Mouse (Mus musculus): ENCODE data around the gene Pacsin2. TPM values are rescaled to one million over a fixed set of nuclear protein-coding genes. Genes with fewer than 3 reads are reported as not detected.

The Pacsin2 gene
- polyA plus RNA-seq, 1 experiment: 94.9 TPM

DNA sequence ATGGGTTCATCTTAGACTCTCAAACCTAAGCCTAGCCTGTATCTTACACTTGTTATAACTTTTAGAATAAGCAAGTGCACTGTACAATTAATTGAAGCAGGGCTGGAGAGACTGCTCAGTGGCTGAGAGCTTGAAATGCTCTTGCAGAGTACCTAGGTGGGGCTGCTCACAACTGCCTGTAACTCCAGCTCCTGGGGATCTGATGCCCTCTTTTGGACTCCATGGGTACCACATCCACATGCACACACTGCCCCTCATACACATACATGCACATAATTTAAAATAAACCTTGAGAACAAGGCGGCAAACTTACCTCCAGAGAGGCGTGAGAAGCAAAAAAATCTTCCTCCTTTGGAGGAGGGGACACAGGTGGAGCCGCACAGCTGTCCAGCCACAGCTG, 132.0 kb downstream of the Pacsin2 start:
- no peak for TF ChIP-seq POLR2A (IDR thresholded peaks at IDR 0.05; ENCODE audit: borderline replicate concordance, insufficient read depth, low read length)
- TF ChIP-seq CTCF (IDR thresholded peaks at IDR 0.05; ENCODE audit: borderline replicate concordance, insufficient read depth, low read depth, low read length): peak; percentile 23; the same call in 1 of the 2 replicates
- WGBS: 89% methylated on average over 3 of the region's 3 CpGs

DNA sequence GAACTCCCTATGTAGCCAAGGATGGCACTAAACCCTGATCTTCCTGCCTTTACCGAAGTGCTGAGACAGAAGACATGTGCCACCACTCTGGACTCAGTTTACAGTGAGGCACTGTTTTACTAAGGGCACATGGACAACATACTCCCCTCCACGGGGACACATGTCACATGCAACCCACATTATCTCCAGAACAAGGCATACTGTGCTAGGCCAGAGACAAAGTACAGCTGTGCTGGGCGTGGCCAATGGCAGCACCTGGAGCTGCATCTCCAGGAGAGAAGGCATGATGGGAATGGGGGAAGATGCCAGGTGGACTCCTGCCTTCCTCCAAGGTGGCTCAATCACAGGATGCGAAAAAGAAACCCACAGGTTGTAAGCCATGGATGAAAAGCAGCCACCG, 135.5 kb downstream of the Pacsin2 start:
- WGBS: 88% methylated on average over 5 of the region's 5 CpGs
- H3K4me3 ChIP-seq (replicated peaks; ENCODE audit: insufficient read depth, low read depth, low read length): no peak overlapping the region
- DNase-seq: no peak
- H3K4me1 ChIP-seq (ENCODE audit: control insufficient read depth, insufficient read depth, low read length): no peaks in the 10 kb centered on the region
- H3K27me3 ChIP-seq (ENCODE audit: control insufficient read depth, insufficient read depth, low read length): no peaks in the 10 kb centered on the region
- TF ChIP-seq CTCF (IDR thresholded peaks at IDR 0.05; ENCODE audit: borderline replicate concordance, insufficient read depth, low read depth, low read length) (no peak), POLR2A (IDR thresholded peaks at IDR 0.05; ENCODE audit: borderline replicate concordance, insufficient read depth, low read length) (no peak)
- no peak overlapping the region for H3K27ac ChIP-seq (ENCODE audit: insufficient read depth, low read length)

More for the DNA sequence above, 132.0 kb downstream of the Pacsin2 start:
- Histone ChIP-seq H3K4me3 (replicated peaks; ENCODE audit: insufficient read depth, low read depth, low read length) (no peak overlapping the region), H3K27ac (ENCODE audit: insufficient read depth, low read length) (no peak overlapping the region), H3K4me1 (ENCODE audit: control insufficient read depth, insufficient read depth, low read length) (no peaks in the 10 kb centered on the region), H3K27me3 (ENCODE audit: control insufficient read depth, insufficient read depth, low read length) (no peaks in the 10 kb centered on the region)
- no peak for DNase-seq

Other genes with a start within 250 kb of the Pacsin2 start
- gene A4galt, start 212.8 kb downstream of the Pacsin2 start, polyA plus RNA-seq (2012; rRNA removed): 3.7 and 5.0 TPM in 2 replicates
- gene Arfgap3, start 114.4 kb downstream of the Pacsin2 start, polyA plus RNA-seq (2012; rRNA removed): 19.9 and 21.5 TPM in 2 replicates
- 33.9 and 36.8 TPM in 2 replicates for gene Ttll1, start 46.3 kb upstream of the Pacsin2 start, polyA plus RNA-seq (2012; rRNA removed)
- 0.31 and 0.84 TPM in 2 replicates for gene Bik, start 62.3 kb upstream of the Pacsin2 start, polyA plus RNA-seq (2012; rRNA removed)
- gene Tspo, start 99.0 kb upstream of the Pacsin2 start, polyA plus RNA-seq (2012; rRNA removed): 12.2 and 13.7 TPM in 2 replicates
- gene Mcat, start 99.2 kb upstream of the Pacsin2 start, polyA plus RNA-seq (2012; rRNA removed): 22.9 and 25.0 TPM in 2 replicates
- gene Ttll12, start 130.6 kb upstream of the Pacsin2 start, polyA plus RNA-seq (2012; rRNA removed): 15.7 and 16.1 TPM in 2 replicates

Data from cerebellum, adult 2 months (tissue).